Mouse (Mus musculus) megakaryocyte, adult 5-6 weeks (primary cell): ENCODE measurements around the gene Elf4. TPM values are rescaled to one million over a fixed set of nuclear protein-coding genes. Genes with fewer than 3 reads are reported as not detected.
"Not testable (repeated sequence)": the region's sequence is repeated elsewhere in the genome, so short reads cannot be mapped to it uniquely, and the experiment has no call there.

Source experiments
- ATAC-seq: 2 replicates; pipeline ENCODE4 v1.8.0; 2016; ENCODE audit warnings: mild to moderate bottlenecking, inconsistent platforms; ENCODE audit not compliant: poor library complexity, severe bottlenecking
- total RNA-seq, 2 experiments: library from RNA; stranded (forward) in 1 of 2; stranded (reverse) in 1 of 2; fragments of 153-499, 151-499 nt in 1 of 2; fragments of 221-1000, 200-1000 nt in 1 of 2; gene quantifications; 2 replicates each; pipeline versions ENCODE4 v1.2.3 to v1.2.4; 2015 to 2017

The Elf4 gene
- total RNA-seq, 2 experiments from 2014 or later = 40.3 to 133 TPM

- ATAC-seq = peak; percentile 91
Observed at GRCm38 (mm10) chrX:48439036-48439435, 23.9 kb downstream of the Elf4 start.

DNA sequence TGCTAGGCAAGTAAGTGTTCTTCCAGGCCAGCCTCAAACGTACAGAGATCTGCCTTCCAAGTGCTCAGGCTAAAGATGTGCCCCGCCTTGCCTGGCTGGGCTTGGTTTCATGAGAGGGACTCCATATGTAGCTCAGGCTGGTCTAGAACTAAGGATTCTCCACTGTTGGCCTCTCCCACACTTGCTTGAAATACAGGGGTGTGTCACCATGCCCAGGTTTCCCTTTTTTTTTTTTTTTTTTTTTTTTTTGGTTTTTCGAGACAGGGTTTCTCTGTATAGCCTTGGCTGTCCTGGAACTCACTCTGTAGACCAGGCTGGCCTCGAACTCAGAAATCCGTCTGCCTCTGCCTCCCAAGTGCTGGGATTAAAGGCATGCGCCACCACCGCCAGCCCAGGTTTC is 26.9 kb downstream of the Elf4 start:
- not testable (repeated sequence) for ATAC-seq

DNA sequence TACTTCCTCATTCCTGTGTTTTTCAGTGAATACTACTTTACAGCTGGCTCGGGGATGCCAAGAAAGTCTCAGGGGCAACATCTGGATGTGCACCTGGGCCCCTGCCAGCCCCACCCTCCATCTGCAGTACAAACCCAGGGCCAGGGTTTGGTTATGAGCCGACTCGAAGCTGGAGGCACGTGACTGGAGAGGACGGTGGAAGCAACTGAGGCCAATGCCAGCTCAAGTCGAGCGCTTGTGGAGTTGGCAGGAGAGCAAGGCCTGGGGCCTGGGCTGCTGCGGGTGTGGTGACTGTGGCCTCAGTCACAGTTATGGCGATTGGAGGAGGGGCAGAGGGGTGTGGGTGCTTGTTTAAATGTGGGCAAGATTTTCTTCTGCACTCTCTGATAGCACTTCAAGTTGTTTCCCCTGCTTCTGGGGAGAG is 27.4 kb downstream of the Elf4 start:
- ATAC-seq = 0 out of 2 replicates have a peak, but pooled peaks have one; percentile 15

DNA sequence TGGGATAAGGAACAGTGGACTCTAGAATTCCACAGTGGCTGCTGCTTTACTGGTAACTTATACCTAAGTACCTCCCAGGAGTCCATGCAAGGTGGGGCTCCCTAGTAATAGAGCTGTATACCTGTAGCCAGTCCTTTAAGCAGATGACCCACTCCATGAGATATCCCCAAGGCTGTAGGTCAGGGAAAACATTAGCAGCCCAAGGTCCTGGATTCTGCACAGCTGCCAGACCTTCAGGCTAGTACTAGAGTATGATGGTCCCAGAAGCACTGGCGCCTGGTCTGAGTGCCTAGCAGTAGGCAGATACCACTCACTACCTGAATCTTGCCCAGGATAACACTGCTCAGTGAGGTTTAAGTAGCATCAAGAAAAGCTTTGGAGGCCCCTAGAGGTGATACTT is 28.7 kb downstream of the Elf4 start:
- no peak for ATAC-seq

GRCm38 (mm10) chrX:48433527-48433899 is 29.4 kb downstream of the Elf4 start:
- ATAC-seq = peak; percentile 82

DNA sequence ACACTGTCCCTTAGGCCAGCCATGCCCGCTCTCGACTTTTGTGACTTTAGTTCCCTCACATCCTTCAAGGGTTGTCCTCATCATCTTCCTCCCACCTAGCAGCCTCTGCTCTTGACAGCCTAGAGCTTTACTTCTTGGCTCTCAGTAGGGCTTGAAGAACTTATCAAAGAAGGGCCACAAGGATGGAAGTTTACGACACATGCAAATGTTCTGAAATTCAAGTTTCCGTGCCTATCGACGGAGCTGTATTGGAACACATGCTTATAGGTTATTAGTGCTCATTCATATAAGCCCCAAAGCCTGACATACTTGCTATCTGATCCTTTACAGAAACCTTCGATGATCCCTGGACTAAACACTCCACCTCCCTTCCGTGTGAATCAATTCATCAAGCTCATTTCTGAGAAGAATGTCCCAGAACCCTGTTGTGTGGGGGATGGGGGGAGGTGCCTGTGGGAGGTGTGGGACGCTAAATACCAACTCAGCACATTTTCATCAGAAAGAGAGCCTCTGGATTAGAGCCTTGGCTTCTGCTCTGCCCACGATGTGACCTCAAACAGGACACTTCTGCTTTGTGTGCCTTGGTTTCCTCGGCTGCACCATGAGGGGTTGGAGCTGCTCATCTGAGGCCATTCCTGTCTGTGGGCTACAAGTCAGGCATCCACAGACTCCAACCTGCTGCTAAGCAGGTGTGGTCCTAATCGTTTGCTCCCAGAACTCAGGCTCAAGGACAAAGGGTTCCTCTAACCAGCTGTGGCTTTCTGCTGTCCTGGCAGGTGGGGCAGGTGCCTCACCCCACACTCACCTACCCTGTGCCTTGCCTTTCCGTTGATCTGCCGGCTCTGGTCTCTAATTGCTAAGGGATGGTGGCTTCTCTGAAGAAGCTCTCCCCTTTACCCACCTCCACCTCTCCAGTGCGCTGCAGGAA is 30.1 kb downstream of the Elf4 start:
- peak; percentile 16; the same call in 1 of the 2 replicates for ATAC-seq

DNA sequence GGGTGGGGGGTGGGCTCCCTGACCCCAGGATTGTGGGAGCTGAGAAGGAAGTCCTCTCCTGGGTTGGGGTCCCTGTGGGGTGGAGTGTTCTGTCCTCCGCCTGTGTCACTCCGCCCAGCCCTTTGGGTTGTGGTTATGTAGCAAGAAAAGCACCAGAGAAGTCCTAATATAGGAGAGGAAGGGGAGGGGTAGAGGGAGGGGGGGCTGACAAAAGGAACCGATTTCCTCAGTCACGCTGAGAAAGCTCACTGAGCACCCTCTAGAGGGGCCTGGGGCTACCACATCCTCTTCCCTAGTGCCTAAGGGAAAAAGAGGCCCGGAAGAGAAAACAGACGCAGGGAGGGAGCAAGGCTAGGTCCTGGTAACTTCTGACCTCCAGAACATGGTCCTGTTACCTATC is 33.4 kb downstream of the Elf4 start:
- peak; percentile 49 for ATAC-seq

DNA sequence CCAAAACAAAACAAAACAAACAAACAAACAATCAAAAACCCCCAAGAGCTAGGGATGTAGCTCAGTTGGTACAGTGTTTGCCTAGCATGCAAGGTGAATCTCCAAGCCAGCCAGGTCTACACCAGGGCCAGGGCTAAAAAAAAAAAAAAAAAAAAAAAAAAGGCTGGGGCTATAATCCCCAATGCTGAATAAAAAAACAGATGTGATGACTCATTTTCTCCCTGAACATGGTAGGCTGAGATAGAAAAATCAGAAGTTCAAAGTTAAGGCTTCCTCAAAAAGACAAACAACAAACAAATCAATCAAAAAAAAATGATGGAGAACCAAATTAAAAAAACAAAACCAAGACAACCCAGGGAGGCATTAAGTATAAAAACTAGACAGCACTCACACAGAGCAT is 33.8 kb downstream of the Elf4 start:
- no peak for ATAC-seq

- peak; percentile 13; the same call in 1 of the 2 replicates for ATAC-seq
Observed at GRCm38 (mm10) chrX:48428642-48429041, 34.3 kb downstream of the Elf4 start.

GRCm38 (mm10) chrX:48428241-48428640 is 34.7 kb downstream of the Elf4 start:
- no peak for ATAC-seq

DNA sequence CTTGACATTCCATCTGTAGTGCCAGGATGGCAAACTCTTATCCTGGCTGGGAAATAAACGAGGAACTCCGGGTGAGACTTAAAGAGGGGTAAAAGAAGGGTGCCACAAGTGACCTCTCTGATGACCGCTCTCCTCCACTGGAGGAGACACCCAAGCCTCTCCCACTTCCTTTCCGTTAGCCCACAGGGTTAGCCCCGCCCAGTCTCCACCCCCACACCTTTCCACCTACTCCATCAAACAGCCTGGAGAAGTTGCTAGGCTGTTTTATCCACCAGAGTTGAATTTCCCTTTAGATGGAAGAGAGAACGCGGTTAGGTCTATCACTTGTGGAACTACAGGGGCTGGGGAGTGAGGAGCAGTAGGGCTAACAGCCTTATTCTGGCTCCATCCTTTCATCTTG is 37.7 kb downstream of the Elf4 start:
- peak; percentile 56 for ATAC-seq

DNA sequence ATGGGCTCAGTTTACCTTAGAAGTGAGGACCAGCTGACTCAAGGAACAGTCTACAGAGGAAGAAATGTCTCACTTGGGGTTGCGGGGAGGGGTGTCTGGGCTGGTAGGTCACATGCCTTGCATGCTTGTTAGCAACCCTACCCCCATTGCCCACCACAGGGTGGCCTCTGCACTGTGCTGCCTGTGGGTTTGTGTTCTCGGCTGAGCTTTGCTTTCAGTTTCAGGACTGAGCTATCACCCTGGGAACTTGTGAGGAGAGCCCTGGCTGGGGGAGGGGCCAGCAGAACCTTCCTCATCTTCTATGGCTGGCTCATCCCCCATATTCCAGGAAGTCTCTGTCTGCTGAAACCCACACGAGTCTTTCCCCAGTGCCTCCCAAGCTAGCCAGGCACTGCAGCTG is 38.3 kb downstream of the Elf4 start:
- peak; percentile 56 for ATAC-seq

DNA sequence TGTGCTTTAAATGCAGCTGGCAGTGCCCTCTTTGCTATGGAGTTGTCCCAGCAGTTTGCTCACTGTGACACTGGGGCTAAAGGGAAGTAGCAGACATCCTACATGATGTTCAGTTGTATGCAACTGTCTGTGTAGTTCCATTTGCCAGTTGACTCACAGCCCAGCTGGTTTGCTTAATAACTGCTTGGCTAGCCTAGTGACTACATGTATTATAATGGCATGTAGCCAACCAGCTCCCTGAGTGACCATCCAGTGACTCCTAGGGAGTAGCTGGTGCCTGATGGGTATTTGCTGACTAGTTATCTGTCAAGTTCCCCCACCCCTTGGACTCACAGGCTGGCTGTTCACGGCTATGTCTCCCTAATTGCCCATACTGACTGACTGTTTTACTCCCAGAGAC is 39.3 kb downstream of the Elf4 start:
- ATAC-seq = peak; percentile 50

GRCm38 (mm10) chrX:48422986-48423385 is 39.9 kb downstream of the Elf4 start:
- ATAC-seq = 0 out of 2 replicates have a peak, but pooled peaks have one; percentile 28

DNA sequence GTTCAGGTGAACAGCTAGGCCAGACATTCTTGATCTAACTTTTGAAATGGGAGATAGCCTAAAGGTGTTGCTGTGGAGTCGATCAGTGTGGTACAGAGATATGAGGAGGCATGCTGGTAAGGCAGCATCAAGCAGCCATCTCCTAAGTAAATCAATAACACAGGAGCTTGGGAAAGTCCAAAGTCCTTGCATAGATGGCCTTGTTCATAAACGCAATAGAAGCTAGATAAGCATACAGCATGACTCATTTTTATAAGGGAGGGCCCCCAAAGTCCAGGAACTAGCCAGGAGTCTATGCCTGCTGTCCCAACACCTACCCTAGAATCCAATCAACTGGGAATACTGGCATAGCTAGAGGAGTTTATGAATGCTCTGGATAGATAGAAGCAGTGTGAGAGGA is 44.5 kb downstream of the Elf4 start:
- no peak for ATAC-seq

GRCm38 (mm10) chrX:48414291-48414690 is 48.6 kb downstream of the Elf4 start:
- ATAC-seq = no peak

DNA sequence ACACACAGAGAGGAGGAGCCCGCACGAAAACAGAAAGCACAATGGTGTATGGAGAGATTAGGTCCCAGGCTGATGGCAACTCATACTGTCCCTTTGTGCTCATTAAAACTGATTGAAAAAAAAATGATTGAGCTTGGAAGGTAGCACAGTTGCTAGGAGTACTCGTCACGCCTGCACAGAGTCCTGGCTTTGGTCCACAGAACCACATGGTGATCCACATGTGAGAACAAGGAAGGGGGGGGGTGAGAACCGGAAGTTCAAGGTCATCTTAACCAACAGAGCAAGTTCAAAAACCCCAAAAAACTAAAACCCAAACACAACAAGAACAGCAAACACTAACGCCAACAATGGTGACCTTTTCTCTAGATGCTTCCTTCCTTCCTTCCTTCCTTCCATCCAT is 50.3 kb downstream of the Elf4 start:
- no peak for ATAC-seq

DNA sequence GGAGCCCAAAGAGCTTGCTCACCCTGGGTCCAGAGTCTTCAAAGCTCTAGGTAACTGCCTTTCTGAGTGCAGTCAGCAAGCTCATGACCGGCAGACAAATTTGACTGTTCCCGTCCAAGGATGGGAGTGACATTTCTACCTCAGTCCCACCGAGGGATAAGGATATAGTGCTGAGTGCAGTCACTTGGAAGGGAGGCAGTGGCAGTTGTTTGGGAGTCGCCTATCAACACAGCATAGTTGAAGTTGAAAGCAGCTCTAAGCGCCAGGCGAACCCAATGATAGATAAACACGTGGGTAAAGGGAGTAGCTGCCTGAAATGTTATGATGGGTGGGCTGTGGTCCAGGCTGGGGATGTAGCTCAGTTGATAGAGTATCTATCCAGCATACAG is 52.5 kb downstream of the Elf4 start:
- ATAC-seq = peak; percentile 17; the same call in 1 of the 2 replicates

DNA sequence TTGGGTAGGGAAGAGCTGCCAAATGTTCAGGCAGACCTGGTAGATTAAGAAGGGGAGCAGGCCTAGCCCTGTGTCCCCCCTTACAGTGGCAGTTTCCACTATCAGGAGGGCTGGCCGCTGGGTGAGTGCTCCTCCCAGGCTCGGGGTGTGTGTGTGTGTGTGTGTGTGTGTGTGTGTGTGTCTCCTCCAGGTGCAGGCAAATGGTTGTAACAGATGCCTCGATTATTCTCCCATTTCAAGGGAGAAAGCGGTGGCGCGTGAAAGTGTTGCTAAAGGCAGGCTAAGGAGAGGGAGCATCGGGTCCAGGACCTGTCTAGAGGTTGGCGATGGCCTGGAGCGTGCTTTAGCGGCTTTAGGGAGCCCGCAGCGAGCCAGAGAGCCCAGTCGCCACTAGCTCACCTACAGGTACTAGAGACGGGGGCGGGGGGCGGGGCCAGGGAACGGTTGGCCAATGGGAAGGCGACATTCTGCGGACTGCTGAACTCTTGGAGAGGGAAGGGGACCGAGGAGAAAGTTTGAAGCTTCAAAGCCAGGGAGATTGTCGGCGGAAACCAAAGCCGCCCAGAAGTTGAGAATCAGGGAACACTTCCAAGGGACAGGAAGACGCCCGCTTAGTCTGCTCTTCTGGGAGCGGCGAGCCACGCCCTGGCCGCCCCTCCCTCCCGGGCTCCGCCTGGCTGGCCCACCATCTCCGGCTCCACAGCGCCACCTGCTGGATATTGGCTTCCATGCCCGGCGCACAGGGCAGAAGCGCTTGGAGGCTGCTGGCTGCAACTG is 53.1 kb downstream of the Elf4 start:
- ATAC-seq = peak; percentile 96

- ATAC-seq = peak; percentile 66
Observed at GRCm38 (mm10) chrX:48405141-48405540, 57.8 kb downstream of the Elf4 start.

- no peak for ATAC-seq
Observed at GRCm38 (mm10) chrX:48399994-48400393, 62.9 kb downstream of the Elf4 start.

DNA sequence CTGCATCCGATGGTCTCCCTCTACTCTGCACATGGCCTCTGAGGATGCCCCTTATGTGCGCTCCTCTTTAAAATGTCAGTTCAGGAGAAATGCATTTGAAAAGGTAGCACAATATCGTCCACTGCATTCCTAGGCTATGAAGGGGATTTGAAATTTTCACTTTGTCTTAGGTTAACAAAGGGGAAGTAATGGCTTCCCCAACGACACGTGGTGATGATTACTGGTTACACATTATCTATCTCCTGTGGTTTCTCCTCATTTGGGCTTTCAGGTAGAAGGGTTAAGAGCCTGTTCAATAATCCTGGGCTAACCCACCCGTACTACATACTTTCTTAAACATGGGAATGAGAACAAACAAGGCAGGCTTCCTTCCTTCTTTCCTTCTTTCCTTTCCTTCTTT is 73.6 kb downstream of the Elf4 start:
- no peak for ATAC-seq
